Mouse (Mus musculus) urinary bladder, postnatal 36 days (tissue): ENCODE results near the gene Snhg11.

Experiments
- DNase-seq, 2 experiments: peaks; one replicate each; pipeline ENCODE4 v3.0.0; 2022; ENCODE audit warnings: low spot score in 2 of 2, mixed read lengths in 1 of 2

Snhg11 gene

DNA sequence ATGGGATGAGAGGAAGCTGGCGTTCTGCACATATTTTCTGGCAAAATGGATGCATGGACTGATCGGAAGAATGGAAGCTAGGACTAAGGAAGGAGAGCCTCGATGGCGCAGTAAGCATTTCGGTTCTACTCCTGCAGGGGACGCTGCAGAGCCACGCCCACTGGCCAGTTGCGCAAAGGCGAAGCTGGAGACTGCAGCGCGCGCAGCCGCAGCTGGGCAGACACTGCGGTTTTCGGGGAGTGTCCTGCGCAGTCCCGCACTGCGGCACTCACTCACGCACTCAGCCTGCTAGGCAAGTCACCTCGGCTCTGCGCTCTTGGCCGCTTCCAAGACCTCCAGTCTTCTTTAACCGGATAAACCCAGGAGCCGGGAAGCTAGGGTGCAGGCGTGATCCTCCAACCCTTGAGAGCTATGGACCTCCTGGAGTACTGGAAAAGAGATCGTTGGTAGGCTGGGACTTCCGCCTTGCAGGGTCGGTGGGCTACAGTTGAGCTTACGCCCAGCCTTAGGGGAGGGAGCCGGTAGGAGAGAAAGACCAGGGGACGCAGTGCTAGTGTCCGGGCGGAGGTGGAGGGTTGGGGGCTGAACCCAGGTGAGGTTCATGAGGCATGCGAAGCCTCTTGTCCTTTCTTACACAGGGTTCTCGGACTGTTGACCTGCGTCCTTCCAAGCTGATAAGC, at the start of gene Snhg11:
Gene Snhg11, plus strand, starts transcription at position 196 of the 680 bp plus-strand sequence.
- DNase-seq = peak in 1 of 2 experiments; percentile 27

DNA sequence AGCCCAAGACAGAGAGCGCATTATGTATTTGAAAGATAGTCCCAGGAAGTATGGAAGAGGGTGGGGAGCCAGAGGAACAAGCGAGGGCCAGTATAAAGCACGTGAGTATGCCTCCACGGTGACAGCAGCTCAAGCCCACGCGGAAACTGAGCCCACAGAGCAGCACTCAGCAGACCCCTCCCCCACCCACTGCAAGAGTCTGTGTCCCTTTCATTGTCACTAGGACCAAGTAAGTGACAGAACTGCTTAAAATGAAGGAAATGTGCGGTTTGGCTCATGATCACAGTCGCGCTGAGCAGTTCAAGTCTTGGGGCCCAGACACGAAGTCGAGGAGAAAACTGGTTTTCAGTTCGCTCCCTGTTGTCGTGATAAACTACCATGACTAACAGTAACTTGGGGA, 41.1 kb upstream of the Snhg11 start:
- DNase-seq = no peak

DNA sequence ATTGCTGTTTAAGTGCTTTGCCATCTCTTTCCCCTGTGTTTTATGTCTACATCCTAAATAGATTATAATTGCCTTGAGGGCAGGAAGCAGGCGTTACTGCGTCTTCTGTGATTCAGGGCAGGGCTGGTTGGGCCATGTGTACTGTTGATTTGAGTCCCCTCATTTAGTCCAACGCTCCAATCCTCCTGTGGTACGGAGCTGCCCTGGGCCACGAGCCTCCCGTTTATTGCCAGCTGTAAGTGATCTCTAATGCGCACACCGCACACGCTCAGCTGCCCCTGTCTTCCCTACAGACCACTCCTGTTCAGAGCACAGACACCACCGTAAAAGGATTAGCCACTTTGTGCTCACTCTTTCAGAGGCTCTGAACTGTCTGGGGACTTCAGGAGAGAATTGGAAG, 37.7 kb upstream of the Snhg11 start:
- DNase-seq = no peak

DNA sequence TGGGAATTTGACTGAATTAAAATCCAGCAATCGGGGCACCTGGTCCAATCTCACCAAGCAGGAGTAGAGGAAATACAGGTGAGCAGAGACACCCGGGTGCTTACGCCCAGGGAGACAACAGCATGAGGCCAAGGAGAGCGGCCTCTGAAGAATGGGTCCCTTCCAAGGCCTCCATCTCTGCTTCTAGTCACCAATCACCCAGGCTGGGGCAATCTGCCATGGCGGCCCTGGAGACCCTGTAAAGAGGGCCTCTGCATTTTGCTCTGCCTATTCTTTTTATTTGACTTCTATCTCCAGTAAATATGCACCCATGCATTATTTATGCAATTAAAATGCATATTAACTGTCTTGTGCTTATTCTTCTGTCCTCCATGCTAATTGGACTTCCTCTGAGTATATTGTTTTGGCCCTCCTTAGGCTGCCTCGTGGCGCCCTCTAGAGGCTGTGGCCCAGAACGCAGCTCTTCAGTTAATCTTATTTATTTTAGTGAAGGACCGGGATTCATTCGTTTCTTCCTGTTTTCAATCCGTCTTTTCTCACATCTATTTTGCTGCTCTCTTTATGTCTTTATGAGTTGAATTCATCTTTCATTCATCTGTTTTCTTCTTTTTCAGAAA, 35.4 kb upstream of the Snhg11 start:
- peak in 1 of 2 experiments; percentile 34 for DNase-seq

DNA sequence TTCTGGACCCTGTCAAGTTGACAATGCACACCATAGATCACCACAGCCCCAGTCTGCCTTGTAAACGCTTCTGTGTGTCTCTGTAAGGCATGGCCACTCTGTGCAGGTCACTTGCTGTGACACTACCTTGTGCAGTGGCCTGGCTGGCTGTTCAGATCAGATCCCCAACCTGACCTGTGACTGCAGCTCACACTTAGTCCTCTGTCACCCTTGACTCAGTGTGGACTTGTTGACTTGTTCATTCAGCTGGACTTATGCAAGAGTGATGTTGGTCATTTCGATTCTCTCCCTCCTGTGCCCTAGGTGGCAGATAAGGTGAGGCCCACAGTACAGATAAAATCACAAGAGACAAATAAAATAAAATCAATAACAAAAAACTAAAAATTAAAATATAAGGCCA, 34.1 kb upstream of the Snhg11 start:
- DNase-seq = no peak

DNA sequence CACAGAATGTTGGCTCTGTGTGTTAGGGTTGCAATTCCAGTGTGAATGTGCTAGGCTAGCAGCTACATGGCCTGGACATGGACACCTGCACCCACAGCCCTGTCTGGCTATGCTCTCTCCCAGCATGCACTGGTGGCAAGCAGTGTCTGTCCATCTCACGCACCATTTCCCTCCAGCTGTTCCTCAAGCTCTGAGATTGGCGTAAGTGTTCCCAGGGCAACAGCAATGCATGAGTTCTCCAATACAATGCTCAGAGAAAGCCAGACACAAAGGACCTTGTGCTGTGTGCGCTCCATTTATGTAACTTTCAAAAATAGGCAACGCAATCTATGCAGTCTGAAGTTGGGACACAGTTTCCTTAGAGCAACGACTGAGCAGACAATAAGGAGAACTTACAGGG, 31.9 kb upstream of the Snhg11 start:
- DNase-seq = no peak

DNA sequence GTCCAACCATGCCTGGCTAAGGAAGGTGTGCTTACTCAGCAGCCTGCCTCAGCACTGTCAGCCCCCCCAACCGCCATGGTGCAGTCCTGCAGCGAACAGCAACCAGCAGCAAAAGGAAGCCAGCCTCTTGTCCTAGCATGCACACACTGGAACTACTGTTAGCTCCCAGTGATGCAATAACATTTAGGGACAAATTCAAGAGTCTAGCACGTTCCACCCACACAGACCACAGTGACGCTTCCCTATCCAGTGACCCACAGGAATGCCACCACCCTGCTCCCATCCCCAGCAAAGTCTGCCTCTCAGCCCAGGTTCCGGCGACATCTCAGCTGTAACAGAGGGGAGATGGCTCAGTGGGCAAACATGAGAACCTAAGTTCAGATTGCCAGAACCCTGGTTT, 29.0 kb upstream of the Snhg11 start:
- no peak for DNase-seq

DNA sequence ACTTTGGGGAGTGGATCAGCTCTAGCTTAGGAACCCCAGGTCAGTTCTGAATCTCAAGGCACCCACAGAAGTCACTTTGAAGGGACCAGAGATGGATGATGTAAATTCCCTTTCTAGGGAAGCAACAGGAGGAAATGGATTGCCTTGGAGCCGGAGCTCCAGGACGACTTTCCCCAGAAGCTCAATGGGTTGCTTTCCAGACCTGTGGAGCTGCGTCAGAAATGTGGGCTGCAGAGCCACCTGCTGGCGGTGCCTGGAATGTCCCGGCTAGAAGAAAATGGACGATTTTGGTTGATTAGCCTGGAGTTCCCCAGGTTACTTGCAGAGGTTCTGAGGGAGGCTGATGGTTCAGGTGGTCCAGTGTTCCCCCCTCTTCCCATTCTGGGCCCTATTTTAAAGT, 27.6 kb upstream of the Snhg11 start:
- peak; percentile 40 to 66 for DNase-seq

DNA sequence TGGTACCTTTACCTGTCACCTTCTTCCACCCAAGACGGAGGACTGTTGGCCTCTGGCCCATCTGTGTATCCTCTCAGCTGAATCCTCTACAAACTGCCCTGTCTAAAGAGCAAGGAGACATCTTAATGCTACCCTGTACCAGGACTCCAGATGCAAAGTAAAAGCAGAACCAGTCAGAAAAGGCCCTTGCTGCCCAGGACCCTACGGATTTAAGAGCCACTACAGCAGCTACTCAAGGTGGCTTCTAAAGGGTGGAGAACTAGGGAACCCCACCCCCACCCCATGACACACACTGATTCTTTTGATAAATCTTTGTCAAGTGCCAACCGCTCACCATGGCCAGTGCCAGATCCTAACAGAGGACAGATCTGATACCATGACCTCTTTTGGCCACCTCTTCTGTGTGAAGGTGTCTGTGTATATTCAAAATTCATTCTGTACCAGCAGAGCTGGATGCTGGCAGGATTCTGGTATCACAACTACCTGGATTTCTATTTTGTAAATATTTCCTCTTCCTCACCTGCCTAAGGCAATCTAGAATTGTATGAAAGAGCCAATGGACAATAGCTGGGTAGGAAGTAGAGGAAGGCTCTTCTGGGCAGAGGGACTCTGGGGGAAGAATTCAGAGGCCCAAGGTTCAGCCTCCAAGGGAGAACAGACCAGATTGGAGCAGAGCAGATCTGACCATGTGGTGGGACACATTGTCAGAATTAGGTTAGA, 22.5 kb upstream of the Snhg11 start:
- no peak for DNase-seq

DNA sequence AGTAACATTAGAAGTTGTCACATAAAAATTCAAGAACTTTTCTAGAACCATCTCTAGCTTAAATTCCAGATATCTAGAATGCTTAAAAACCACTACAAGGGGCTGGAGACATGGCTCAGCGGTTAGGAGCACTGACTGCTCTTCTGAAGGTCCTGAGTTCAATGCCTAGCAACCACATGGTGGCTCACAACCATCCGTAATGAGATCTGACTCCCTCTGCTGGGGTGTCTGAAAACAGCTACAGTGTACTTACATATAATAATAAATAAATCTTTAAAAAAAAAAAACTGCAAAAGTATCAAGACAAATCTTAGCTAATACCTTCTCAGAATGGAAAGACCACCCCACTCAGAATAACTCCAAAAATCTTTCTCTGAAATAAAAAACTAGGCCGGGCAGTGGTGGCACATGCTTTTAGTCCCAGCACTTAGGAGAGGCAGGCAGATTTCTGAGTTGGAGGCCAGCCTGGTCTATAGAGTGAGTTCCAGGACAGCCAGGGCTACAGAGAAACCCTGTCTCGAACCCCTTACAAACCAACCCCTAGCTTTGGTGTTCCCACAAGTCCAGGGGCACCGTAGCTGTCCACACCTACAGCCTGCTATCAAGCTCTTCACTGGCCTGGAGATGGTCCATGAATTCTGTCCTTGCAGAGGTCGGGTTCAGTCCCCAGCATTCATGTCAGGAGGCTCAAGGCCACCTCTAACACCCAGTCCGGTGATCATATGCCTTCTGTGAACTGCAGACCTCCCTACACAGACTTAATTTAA, 20.9 kb upstream of the Snhg11 start:
- DNase-seq = no peak

DNA sequence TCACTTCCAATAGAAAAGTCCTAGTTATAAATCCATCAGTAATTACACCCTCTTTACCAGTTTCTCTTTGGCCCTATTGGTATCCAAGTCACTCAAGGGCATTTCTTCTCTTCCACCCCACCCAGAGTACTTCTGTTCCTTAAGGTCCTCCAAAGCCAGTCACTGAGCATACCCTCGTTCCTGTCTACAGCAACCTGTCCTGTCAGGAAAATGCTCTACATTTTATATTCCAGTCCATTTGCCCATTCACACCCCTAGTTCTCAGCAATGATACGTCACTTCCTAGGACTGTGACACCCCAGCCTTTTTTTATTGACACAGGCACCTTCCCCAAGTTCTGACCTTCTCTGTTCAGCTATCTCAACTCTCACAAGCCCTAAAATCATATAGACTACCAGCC, 20.2 kb upstream of the Snhg11 start:
- no peak for DNase-seq

DNA sequence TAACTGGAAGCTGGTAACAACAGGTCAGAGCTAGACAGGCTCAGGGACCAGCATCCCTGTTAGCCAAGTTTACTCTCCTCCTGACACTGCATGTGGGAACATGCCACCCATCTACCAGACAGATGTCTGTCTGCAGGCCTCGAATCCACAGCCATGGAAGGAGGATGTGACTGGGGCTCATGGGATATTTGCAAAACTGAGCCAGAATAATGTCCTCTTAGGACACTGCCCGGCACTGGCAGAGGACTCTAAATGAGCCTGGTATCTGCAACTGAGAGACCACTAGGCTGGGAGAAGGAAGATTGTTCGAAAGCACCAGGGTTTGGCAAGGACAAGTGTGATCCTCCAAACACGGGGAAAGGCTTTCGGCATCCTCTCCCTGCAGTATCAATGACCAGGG, 19.3 kb upstream of the Snhg11 start:
- DNase-seq = no peak

DNA sequence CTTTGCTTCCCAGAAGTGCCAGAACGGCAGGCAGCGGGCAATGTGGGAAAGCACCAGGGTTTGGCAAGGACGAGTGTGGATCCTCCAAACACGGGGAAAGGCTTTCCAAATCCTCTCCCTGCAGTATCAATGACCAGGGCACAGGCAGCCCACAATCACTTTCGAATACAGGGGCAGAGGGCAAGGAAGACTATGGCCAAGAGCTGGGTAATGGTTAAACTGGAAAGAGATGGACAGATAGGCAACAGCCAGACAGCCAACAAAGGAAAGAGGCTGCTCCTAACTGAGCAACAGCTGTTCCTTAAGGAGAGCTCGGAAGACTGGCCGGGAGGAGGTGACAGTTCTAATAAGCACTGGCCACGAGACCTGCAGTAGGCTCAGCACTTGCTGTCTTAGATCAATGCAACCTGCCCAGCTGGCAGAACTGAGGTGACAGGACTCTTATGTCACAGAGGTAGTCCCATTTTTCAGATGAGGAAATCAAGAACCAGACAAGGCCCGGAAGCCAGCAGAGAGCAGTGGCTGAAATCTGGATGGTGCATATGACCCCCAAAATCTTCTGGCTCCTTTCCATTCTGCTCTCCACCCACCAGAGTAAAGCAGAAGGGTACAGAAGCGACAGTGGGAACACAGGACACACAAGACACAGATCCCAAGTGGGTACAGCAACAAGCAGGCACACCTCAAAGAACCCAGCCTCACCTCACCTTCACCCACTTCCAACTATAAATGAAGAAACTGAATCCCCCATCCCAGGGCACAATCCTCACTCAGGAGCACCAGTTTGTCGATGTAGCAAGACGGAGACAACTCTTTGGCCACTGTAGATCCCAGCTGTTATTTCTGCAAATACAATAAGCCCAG, 15.4 kb upstream of the Snhg11 start:
- no peak for DNase-seq

DNA sequence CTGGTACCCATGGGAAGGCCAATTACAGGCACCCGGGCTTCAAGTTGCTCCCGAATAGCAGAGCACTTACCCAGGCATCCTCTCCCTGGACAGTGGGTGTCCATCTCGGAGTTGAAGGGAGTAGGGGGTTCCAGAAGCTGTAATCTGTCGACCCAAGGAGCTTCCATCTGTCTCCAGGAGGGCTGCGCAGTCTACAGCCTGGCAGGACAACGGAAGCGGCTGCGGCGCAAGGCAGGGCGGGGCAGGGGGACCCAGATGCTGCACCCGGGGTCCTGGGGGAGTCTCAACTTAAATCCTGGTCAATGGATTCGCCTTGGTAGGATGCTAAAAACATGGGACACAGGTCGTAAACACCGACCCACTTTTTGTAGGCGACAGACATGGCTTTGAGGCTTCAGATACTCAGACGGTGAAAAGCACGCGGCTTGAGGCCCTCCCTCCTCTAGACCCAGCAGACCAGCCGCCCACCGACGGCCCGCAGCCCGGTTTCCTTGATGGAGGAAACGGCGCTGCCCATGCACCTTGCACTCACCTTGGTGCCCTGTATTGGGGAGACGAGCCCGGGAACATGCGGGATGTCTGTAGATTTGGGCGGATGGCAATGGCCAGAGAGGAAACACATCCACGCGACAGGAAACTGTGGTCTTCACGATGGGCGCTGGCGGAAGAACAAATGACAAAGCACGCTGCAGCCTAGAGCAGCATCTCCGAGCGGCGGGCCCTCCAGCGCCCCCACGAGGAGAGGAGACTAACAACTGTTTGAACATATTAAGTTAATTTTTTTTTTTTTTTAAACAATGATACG, 14.4 kb upstream of the Snhg11 start:
- peak; percentile 75 to 81 for DNase-seq

DNA sequence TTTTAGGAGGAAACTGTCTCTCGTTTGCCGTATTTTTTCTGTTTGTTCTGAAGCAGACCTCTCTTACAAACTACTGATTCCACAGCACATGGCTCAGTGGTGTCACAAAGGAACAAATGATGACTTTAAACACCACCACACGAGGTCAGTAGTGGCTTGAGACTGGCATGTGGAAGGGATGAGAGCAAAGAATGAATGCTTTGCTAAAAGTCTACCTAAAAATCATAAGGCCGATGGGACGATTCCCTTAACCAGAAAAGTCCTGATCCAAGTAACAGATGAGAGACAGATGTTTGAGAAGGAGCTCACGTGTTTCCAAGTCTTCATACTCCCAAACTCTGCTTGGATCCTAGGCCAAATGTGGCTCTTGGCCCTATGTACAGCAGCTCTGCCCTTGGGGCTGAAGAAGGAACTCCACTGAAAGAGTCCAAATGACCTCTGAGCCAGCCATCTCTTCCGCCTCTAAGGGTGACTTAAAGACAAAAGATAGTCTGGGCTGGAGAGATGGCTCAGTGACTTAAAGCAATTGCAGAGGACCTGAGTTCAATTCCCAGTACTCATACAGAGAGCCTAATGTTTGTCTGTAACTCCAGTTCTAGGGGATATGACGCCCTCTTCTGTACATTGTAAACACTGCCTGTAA, 13.6 kb upstream of the Snhg11 start:
- no peak for DNase-seq

DNA sequence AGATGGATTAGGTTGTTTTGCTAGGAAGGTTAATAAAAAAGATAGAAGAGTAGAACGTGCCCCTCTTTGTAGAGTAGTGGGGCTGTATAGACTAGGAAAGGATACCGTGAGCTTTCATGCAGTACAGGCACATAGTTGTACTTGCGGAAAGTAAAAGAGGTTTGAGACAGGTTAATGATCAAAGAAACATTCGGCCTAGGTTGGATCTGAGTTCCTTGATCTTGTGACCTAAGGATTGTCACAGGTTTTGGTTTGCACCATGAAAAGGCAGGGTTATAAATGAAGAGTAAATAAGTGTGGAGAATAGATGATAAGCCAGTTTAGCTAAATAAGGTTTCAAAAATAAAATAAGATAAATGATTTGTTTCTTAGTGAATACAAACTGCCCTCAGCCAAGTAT, 11.3 kb upstream of the Snhg11 start:
- no peak for DNase-seq

DNA sequence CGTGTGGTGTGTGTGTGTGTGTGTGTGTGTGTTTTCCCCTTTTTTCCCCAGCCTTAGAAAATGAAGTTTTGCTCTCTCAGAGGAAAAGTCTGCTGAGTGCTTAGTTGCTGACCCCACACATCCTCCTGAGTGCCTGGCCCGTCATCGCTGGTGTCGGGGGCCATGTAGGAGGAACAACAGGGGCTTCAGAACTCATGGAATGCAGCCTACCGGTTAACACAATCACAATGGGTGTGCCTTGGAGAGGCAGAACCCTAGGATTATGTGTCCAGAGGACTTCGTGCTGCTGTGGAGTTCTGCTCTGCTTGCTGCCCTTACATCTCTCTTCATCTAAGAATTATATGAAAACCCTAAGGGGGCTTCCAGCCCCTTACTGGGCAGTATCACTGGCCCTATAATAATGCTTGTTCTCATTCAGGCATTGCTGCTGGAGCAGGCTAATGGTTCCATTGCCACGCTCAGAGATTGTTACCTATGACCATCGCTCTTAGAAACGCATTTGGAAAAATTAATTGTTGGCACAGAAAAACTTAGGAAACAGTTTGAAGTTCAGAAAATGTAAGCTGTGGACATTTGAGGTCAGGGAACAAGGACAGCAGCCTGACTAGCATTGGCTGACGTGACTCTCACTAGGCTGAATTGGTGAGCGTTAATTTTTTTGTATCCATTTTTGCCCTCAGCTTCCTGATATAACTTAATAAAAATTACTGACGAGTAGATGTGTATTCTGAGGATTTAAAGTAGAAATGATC, 10.2 kb upstream of the Snhg11 start:
- no peak for DNase-seq

DNA sequence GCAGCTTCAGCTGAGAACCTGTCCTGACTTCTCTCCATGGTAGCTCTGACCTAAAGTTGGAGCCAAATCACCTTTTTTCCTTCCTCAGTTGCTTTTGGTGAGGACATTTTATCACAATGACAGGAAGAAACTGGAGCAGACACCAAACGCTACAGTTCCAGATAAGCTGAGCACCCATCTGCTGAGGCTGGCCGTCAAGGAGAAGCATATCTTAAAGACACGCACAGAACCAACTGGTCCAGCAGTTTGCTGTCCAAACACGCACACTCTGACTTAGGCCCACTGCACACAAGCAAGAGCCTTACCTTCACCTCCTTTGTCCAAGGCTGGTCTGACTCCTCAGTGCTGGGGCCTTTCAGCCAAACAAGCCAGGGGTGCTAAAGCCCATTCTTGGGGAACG, 7.8 kb upstream of the Snhg11 start:
- no peak for DNase-seq

DNA sequence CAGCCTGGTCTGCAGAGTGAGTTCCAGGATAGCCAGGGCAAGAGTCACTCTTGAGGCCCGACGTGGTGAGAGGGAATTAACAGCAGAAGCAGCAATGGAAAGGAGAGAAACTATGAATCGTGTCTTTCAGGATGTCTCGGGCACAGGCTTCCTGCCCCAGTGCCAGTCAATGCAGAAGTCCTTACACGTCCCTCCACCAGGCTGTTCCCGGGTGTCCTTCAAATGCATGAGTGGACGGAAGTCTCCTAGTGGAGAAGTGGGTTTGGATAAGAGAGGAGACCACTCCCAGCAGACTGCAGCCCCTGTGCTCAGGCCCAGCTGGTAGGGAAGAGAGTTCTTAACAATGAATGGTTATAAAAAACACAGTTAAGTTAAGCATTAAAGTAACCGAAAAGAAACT, 7.1 kb upstream of the Snhg11 start:
- DNase-seq = no peak
